Mouse (Mus musculus): ENCODE results near the gene Top2a.

The Top2a gene

GRCm38 (mm10) chr11:98982773-98983133 is 41.2 kb downstream of the Top2a start, which contains the start of gene Gjd3:
Gene Gjd3, minus strand, starts transcription at chr11:98983016.
- DNase-seq (ENCODE audit: low spot score): no peak

- no peak for DNase-seq (ENCODE audit: low spot score)
Observed at GRCm38 (mm10) chr11:98981997-98982772, 41.8 kb downstream of the Top2a start.

GRCm38 (mm10) chr11:98981289-98981996 is 42.5 kb downstream of the Top2a start:
- no peak for DNase-seq (ENCODE audit: low spot score)

GRCm38 (mm10) chr11:98979356-98979755 is 44.6 kb downstream of the Top2a start:
- no peak for DNase-seq (ENCODE audit: low spot score)

GRCm38 (mm10) chr11:98978526-98979148 is 45.4 kb downstream of the Top2a start:
- DNase-seq (ENCODE audit: low spot score): no peak

GRCm38 (mm10) chr11:98974871-98975719 is 48.9 kb downstream of the Top2a start:
- DNase-seq (ENCODE audit: low spot score): no peak

GRCm38 (mm10) chr11:98974213-98974612 is 49.8 kb downstream of the Top2a start:
- DNase-seq (ENCODE audit: low spot score): no peak

GRCm38 (mm10) chr11:98973584-98973983 is 50.4 kb downstream of the Top2a start:
- no peak for DNase-seq (ENCODE audit: low spot score)

GRCm38 (mm10) chr11:98972801-98973360 is 51.1 kb downstream of the Top2a start:
- DNase-seq (ENCODE audit: low spot score): no peak

- DNase-seq (ENCODE audit: low spot score): no peak
Observed at GRCm38 (mm10) chr11:98972215-98972614, 51.8 kb downstream of the Top2a start.

- no peak for DNase-seq (ENCODE audit: low spot score)
Observed at GRCm38 (mm10) chr11:98971316-98972031, 52.5 kb downstream of the Top2a start.

GRCm38 (mm10) chr11:98970191-98970925 is 53.6 kb downstream of the Top2a start:
- DNase-seq (ENCODE audit: low spot score): no peak

GRCm38 (mm10) chr11:98969496-98969927 is 54.5 kb downstream of the Top2a start:
- DNase-seq (ENCODE audit: low spot score): no peak

- DNase-seq (ENCODE audit: low spot score): no peak
Observed at GRCm38 (mm10) chr11:98968716-98969495, 55.1 kb downstream of the Top2a start.

GRCm38 (mm10) chr11:98968079-98968478 is 55.9 kb downstream of the Top2a start:
- DNase-seq (ENCODE audit: low spot score): no peak

GRCm38 (mm10) chr11:98966499-98967141 is 57.4 kb downstream of the Top2a start:
- no peak for DNase-seq (ENCODE audit: low spot score)

GRCm38 (mm10) chr11:98965416-98966077 is 58.4 kb downstream of the Top2a start:
- no peak for DNase-seq (ENCODE audit: low spot score)
